Mouse (Mus musculus) gastrocnemius, postnatal 36 days (tissue): ENCODE measurements around the gene Esp1. TPM values are rescaled to one million over a fixed set of nuclear protein-coding genes. Genes with fewer than 3 reads are reported as not detected.
"Not testable (repeated sequence)": the region's sequence is repeated elsewhere in the genome, so short reads cannot be mapped to it uniquely, and the experiment has no call there.

Experiments used
- DNase-seq, 2 experiments: peaks; one replicate each; pipeline ENCODE4 v3.0.0; 2022
- intact Hi-C: fragments of 180-260 bp; cut with DNase I; formaldehyde crosslinking; loops from one replicate; pipeline ENCODE4 v1.15.1; 2025
- long read RNA-seq, 2 experiments: library from polyadenylated mRNA; stranded (forward); transcript quantifications; one replicate each; pipeline ENCODE4 v2.0.0; 2021
- total RNA-seq, 2 experiments: library from RNA; stranded (reverse); gene quantifications; 2 replicates each; pipeline ENCODE4 v1.2.3; 2021

The Esp1 gene
- total RNA-seq = not detected
- long read RNA-seq, experiment 1 = 0 reads
- long read RNA-seq, experiment 2 = 0 reads

- intact Hi-C loops = no loop called here
- DNase-seq = no peak
These were observed at the start of gene Esp1 for GRCm38 (mm10) chr17:40726820-40727219. Gene Esp1, plus strand, starts transcription at chr17:40727120.

GRCm38 (mm10) chr17:40716273-40716672 lies 10.6 kb upstream of the Esp1 start:
- no peak for DNase-seq
- intact Hi-C loops = no loop called here

GRCm38 (mm10) chr17:40717055-40717454 lies 9.9 kb upstream of the Esp1 start:
- DNase-seq, intact Hi-C loops: not testable (repeated sequence)

GRCm38 (mm10) chr17:40731296-40731695 lies 4.4 kb downstream of the Esp1 start:
- no peak for DNase-seq
- intact Hi-C loops = no loop called here

GRCm38 (mm10) chr17:40731724-40732123 lies 4.8 kb downstream of the Esp1 start:
- intact Hi-C loops = no loop called here
- no peak for DNase-seq

GRCm38 (mm10) chr17:40763662-40764061 lies 36.7 kb downstream of the Esp1 start:
- intact Hi-C loops = no loop called here
- no peak for DNase-seq

- DNase-seq = no peak
- intact Hi-C loops = no loop called here
These were observed 40.2 kb downstream of the Esp1 start for GRCm38 (mm10) chr17:40767120-40767519.

Other genes starting within 250 kb of the Esp1 start
- not detected for gene Esp8, start 207.1 kb upstream of the Esp1 start, total RNA-seq
- not detected for gene Esp6, start 165.6 kb upstream of the Esp1 start, total RNA-seq
- gene Esp4, start 128.5 kb upstream of the Esp1 start, total RNA-seq = not detected
- not detected for gene Esp3, start 95.0 kb upstream of the Esp1 start, total RNA-seq
- gene Crisp2, start 79.9 kb downstream of the Esp1 start, total RNA-seq = not detected
- not detected for gene Rhag, start 84.0 kb downstream of the Esp1 start, total RNA-seq
- gene 9130008F23Rik, start 153.4 kb downstream of the Esp1 start, total RNA-seq = under 1 TPM in 1 of 2 experiments, not detected in 1; 0.23 TPM
- gene Glyatl3, start 187.2 kb downstream of the Esp1 start, total RNA-seq = not detected
- 10 to 100 TPM; 59.3 to 76.9 TPM for gene Mut, start 207.6 kb downstream of the Esp1 start, total RNA-seq
- gene Cenpq, start 207.9 kb downstream of the Esp1 start, total RNA-seq = 1 to 10 TPM; 2.7 to 4.1 TPM